Mouse (Mus musculus) layer of hippocampus, adult 11-12 months (tissue): ENCODE measurements around the gene Slc1a2.

Source experiments
- DNase-seq: peaks from one replicate; pipeline ENCODE4 v3.0.0; 2022; ENCODE audit warnings: low spot score

The Slc1a2 gene

GRCm38 (mm10) chr2:102658163-102658660 lies at the start of gene Slc1a2:
Gene Slc1a2, plus strand, starts transcription at chr2:102658659.
- peak; percentile 59 for DNase-seq

GRCm38 (mm10) chr2:102610485-102610884 lies 48.0 kb upstream of the Slc1a2 start:
- no peak for DNase-seq

- no peak for DNase-seq
Observed at GRCm38 (mm10) chr2:102616637-102617036, 41.8 kb upstream of the Slc1a2 start.

GRCm38 (mm10) chr2:102620744-102621429 lies 37.6 kb upstream of the Slc1a2 start:
- DNase-seq, result peak; percentile 21

- no peak for DNase-seq
Observed at GRCm38 (mm10) chr2:102622176-102622575, 36.3 kb upstream of the Slc1a2 start.

GRCm38 (mm10) chr2:102622943-102623342 lies 35.5 kb upstream of the Slc1a2 start:
- DNase-seq, result no peak

GRCm38 (mm10) chr2:102624538-102624937 lies 33.9 kb upstream of the Slc1a2 start:
- no peak for DNase-seq

- no peak for DNase-seq
Observed at GRCm38 (mm10) chr2:102632361-102632760, 26.1 kb upstream of the Slc1a2 start.

GRCm38 (mm10) chr2:102634010-102634409 lies 24.4 kb upstream of the Slc1a2 start:
- no peak for DNase-seq

GRCm38 (mm10) chr2:102635523-102636060 lies 22.9 kb upstream of the Slc1a2 start:
- peak; percentile 13 for DNase-seq

- peak; percentile 17 for DNase-seq
Observed at GRCm38 (mm10) chr2:102636116-102636600, 22.3 kb upstream of the Slc1a2 start.

GRCm38 (mm10) chr2:102638140-102638539 lies 20.3 kb upstream of the Slc1a2 start:
- no peak for DNase-seq

GRCm38 (mm10) chr2:102638690-102639089 lies 19.8 kb upstream of the Slc1a2 start:
- no peak for DNase-seq

GRCm38 (mm10) chr2:102648845-102649500 lies 9.5 kb upstream of the Slc1a2 start:
- DNase-seq, result peak; percentile 67

- DNase-seq, result no peak
Observed at GRCm38 (mm10) chr2:102650322-102650721, 8.1 kb upstream of the Slc1a2 start.

GRCm38 (mm10) chr2:102655966-102656725 lies 2.3 kb upstream of the Slc1a2 start:
- no peak for DNase-seq

GRCm38 (mm10) chr2:102657726-102658125 lies 733 bp upstream of the Slc1a2 start:
- peak; percentile 53 for DNase-seq

- DNase-seq, result peak; percentile 68
Observed at GRCm38 (mm10) chr2:102658661-102659520, 432 bp downstream of the Slc1a2 start.

GRCm38 (mm10) chr2:102659521-102659830 lies 1.0 kb downstream of the Slc1a2 start:
- DNase-seq, result peak; percentile 43

- DNase-seq, result no peak
Observed at GRCm38 (mm10) chr2:102661052-102661451, 2.6 kb downstream of the Slc1a2 start.

- DNase-seq, result no peak
Observed at GRCm38 (mm10) chr2:102662911-102663310, 4.5 kb downstream of the Slc1a2 start.
